Mouse (Mus musculus) liver, adult 10 weeks (tissue): Measurements from ENCODE around the gene Madd. TPM values are rescaled to one million over a fixed set of nuclear protein-coding genes. Genes with fewer than 3 reads are reported as not detected.

Experiments used
- polyA plus RNA-seq: library from polyadenylated mRNA; stranded (reverse); fragments of 350-450 nt; fragmentation: Illumina TruSeq; extraction: RNeasy Lipid Tissue Mini Kit (QIAGEN cat#74804); gene quantifications from one replicate; pipeline ENCODE4 v1.2.3, GENCODE M21; 2014; ENCODE audit warnings: low read depth, low replicate concordance

Madd gene
- 3.0 TPM for polyA plus RNA-seq

DNA sequence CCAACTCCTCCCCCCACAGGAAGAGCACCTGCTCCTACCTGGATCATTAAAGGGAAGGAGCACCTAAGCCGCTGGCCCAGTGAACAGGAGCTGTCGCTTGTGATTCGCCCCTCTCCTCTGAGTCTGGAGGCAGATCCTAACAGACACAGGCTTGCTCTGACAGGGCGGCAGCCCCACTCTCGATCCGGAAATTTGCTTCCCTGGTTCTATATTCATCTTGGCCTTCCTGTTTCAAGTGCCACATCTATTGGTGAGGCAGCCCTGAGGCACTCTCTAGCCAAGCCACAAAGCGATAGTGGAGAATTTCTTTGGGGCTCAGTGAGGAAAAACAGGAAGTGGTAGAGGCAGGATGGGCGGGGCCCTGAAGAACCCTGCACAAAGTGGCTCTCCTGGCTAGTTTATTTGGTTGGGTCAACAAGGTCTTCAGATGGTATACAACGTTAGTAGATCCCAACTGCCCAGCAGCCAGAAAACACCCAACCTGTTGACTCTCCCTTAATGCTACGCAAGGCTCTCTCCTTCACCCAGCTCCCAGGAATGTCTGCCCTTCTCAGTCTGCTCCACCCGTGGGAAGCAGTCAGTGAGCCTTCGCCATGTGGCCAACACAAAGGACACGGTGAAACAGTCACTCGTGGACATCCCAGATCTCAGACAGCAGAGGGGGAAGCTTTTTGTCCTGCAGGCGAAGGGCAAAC, at the start of gene Madd:
TSS of gene Madd (minus strand) at position 127 of the 695 bp plus-strand sequence.

DNA sequence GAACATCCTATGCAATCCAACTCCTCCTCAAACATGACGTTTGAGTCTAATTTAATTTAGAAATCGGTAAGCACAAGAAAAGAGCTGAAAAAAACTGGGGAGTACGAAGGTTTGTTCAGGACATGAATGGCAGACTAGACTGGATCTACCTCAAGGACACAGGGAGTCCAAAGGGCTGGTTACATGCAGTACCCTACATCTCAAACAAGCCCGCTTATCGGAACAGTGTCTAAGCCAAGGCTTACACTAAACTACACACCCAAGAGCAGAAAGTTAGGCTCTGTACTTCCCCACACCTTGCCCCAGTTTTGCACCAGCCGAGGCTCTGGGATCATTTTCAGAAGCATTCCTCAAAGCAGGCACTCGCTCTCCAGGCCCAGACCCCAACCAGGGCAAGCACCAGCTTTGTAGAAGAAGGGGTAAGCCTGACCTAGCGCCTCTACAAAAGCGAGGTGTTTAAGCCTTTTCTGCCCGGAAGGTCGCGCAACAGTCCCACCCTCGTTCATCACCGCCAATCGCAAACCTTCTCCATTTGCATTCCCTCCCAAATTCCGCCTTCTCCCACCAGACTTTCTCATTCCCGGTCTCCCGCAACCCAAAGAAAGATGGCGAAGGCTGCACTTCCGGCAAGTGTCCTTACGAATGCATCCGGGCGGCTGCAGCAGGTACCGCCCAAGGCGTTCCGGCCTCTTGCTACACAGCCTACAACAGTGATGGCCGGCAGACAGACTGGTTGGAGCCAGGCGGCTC, 18.8 kb upstream of the Madd start, which contains the start of the genes Nr1h3 and Acp2:
TSS of gene Nr1h3 (minus strand) at position 613 of the 750 bp plus-strand sequence.
TSS of gene Acp2 (plus strand) at position 664 of the 750 bp plus-strand sequence.

DNA sequence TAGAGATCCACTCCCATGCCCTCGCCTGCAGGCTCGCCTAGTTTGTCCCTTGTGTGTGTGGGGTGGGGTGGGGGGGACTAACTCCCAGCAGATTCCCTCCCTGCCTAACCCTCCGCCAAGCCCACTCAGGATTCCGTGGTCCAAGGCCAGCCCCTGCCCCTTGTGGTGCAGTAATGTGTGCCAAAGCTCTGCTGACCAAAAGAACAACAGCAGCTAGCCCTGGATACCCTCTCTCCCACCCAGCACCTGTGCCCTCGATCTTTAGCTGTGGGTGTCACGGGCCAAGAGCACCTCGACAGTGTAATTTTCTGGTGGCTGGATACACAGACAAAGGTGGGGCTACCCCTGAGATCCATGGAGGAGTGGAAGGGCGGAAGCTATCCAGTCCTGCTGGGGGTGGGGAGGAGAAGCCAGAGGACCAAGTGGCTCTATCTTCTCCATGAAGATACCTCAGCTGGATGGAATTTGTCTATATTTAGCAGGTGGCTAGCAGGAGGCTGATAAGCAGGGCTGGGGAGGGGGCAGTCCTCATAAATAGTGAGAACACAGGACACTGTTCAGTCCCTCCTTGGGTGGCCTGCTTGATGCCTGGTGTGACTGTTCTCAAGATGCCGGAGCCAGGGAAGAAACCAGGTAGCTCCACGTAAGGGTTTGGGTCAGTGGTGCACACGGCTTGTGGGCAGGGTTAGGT, 65.9 kb downstream of the Madd start, which contains the start of gene Mybpc3:
TSS of gene Mybpc3 (plus strand) at position 560 of the 691 bp plus-strand sequence.

Other genes starting within 250 kb of the Madd start
- gene Celf1, start 243.5 kb downstream of the Madd start, polyA plus RNA-seq: 53.5 TPM
- gene Rapsn, start 148.2 kb downstream of the Madd start, polyA plus RNA-seq: not detected
- gene Psmc3, start 129.8 kb downstream of the Madd start, polyA plus RNA-seq: 103 TPM
- 2.2 TPM for gene Slc39a13, start 113.4 kb downstream of the Madd start, polyA plus RNA-seq
- gene Spi1, start 101.4 kb downstream of the Madd start, polyA plus RNA-seq: 3.3 TPM
- gene Mybpc3, start 65.7 kb downstream of the Madd start, polyA plus RNA-seq: not detected
- gene Nr1h3, start 19.0 kb upstream of the Madd start, polyA plus RNA-seq: 4.6 TPM
- 34.1 TPM for gene Acp2, start 19.0 kb upstream of the Madd start, polyA plus RNA-seq
- gene Ddb2, start 53.1 kb upstream of the Madd start, polyA plus RNA-seq: 8.6 TPM
- 2.7 TPM for gene Pacsin3, start 72.1 kb upstream of the Madd start, polyA plus RNA-seq
- gene Arfgap2, start 81.1 kb upstream of the Madd start, polyA plus RNA-seq: 23.9 TPM